Mouse (Mus musculus): Measurements from ENCODE around the gene Pou4f2.

- TF ChIP-seq CHD2 (IDR thresholded peaks at IDR 0.05; ENCODE audit: low read depth, low read length): no peak
- no peak for TF ChIP-seq ZNF384 (IDR thresholded peaks at IDR 0.05; ENCODE audit: low read depth, low read length)
Measured at GRCm38 (mm10) chr8:78442781-78443180, 6.3 kb upstream of the Pou4f2 start.

All from ES-E14 (cell line).